Mouse (Mus musculus) stomach, embryonic 16.5 days (tissue): Measurements from ENCODE around the gene Trpm3. TPM values are rescaled to one million over a fixed set of nuclear protein-coding genes. Genes with fewer than 3 reads are reported as not detected.

Experiments used
- ATAC-seq: fragments of 200-750 bp; cut with Nextera tagmentation; 2 replicates; pipeline ENCODE4 v1.8.0; 2017; ENCODE audit warnings: moderate number of reproducible peaks, moderate TSS enrichment; ENCODE audit not compliant: insufficient read depth, low FRiP score
- H3K27ac ChIP-seq: fragments of 300-500 bp; sonication (generic); 2 replicates; pipeline ENCODE4 v1.5.1; 2014; ENCODE audit warnings: low read length
- H3K27me3 ChIP-seq: fragments of 300-500 bp; sonication (generic); 2 replicates; pipeline ENCODE4 v1.6.1; 2014; ENCODE audit warnings: low read length, control low read depth, mixed read lengths; ENCODE audit not compliant: control insufficient read depth, insufficient read depth
- H3K36me3 ChIP-seq: fragments of 300-500 bp; sonication (generic); 2 replicates; pipeline ENCODE4 v1.6.1; 2014; ENCODE audit warnings: low read length; ENCODE audit not compliant: control insufficient read depth, insufficient read depth
- H3K4me1 ChIP-seq: fragments of 300-500 bp; sonication (generic); 2 replicates; pipeline ENCODE4 v1.6.1; 2014; ENCODE audit warnings: low read length, control low read depth, mixed read lengths; ENCODE audit not compliant: control insufficient read depth, insufficient read depth
- H3K4me2 ChIP-seq: fragments of 300-500 bp; sonication (generic); 2 replicates; pipeline ENCODE4 v1.6.1; 2014; ENCODE audit warnings: low read depth, low read length, mixed read lengths
- H3K4me3 ChIP-seq: fragments of 300-500 bp; sonication (generic); replicated peaks from 2 replicates; pipeline ENCODE4 v1.5.1; 2014; ENCODE audit warnings: mild to moderate bottlenecking, low read length
- H3K9ac ChIP-seq: fragments of 300-500 bp; sonication (generic); 2 replicates; pipeline ENCODE4 v1.6.1; 2014; ENCODE audit warnings: low read length
- H3K9me3 ChIP-seq: fragments of 300-500 bp; sonication (generic); replicated peaks from 2 replicates; pipeline ENCODE4 v1.6.1; 2016; ENCODE audit warnings: low read length, control low read depth; ENCODE audit not compliant: control insufficient read depth
- WGBS: fragments of 180-500 bp; shearing (Covaris S2); extraction: QIAGEN DNeasy Blood & Tissue Kit; methylation state at CpG from one replicate; pipeline ENCODE4 v1.1.7; 2014; 5-methylcytosine and 5-hydroxymethylcytosine counted together
- polyA plus RNA-seq: library from polyadenylated mRNA; unstranded; fragments of >200 nt; fragmentation: Nextera tagmentation; extraction: Ambion mirVana; gene quantifications from 2 replicates; pipeline ENCODE4 v1.2.1, GENCODE M21; 2015

The Trpm3 gene
- polyA plus RNA-seq, 1 experiment from 2014 or later, result 1.0 TPM

DNA sequence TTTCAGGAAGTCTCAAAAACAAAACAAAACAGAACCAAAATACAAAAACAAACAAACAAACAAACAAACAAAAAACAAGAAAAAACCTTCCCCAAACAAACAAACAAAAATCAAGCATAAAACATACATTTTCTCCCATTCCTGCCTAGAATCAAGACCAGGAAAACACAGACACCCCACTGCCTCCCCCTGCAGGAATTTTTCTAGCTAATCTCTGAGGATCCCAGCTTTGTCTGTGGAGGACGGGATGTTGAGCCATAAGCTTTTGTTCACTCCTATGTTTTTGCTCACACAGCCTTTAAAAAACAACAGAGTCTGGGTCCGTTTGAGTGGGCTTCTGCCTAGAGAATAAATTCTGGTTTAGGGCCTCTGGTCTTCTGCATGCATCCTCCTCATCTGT, 162.1 kb downstream of the Trpm3 start:
- H3K4me2 ChIP-seq, result no peak overlapping the region
- H3K9me3 ChIP-seq, result no peaks in the 10 kb centered on the region
- H3K4me1 ChIP-seq, result no peaks in the 10 kb centered on the region
- H3K36me3 ChIP-seq, result no peaks in the 10 kb centered on the region
- H3K27me3 ChIP-seq, result no peaks in the 10 kb centered on the region
- 48% methylated on average over 2 of the region's 2 CpGs for WGBS
- ATAC-seq, result no peak
- no peak overlapping the region for H3K27ac ChIP-seq
- no peak overlapping the region for H3K4me3 ChIP-seq
- no peak overlapping the region for H3K9ac ChIP-seq

DNA sequence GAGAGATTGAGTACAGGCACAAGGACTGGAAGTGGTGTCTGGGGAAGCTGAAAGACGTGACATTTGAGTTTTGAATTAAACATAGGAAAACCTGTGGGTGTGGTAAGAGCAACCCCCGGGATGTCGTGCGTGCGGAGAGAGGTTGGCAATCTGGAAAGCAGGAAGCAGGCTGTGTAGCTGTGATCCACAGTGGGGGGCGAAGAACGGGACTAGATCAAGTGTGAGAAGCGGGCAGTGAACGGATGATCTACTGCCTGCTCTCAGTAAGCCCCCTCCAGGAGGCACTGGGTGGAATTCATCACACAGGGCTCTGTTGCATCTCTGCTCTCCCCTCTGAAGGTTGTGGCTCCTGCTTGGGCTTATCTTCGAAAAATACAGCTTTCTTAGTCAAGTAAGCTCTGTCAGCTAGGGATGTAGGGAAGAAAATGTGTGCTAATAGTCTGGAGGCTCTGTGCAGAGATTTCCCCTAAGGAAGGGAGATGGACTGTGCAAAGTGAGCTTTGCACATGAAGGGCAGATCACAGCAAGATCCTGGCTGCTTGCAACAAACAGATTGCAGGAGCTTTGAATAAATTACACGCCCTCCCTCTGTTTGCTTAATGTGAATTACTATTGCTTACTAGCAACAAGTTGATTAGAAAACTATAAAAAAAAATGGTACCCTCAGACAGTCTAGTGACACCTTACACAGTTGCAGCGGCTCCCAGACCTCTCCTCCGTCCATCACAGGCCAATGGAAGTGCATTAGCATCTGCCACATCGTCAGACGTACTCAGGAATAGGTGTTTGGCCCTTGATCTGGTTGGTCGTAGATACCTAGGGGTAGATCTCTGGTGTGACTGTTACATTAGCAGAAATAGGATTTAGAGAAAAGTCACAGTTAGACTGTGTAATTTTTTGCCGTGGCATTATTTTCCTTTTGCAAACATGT, 164.4 kb downstream of the Trpm3 start:
- no peak overlapping the region for H3K4me3 ChIP-seq
- ATAC-seq, result no peak
- 43% methylated on average over 17 of the region's 17 CpGs for WGBS
- H3K4me2 ChIP-seq, result no peak overlapping the region; the same call in 1 of the 2 replicates
- H3K27me3 ChIP-seq, result no peaks in the 10 kb centered on the region
- H3K9me3 ChIP-seq, result no peaks in the 10 kb centered on the region
- no peaks in the 10 kb centered on the region for H3K36me3 ChIP-seq
- no peaks in the 10 kb centered on the region for H3K4me1 ChIP-seq
- no peak overlapping the region for H3K27ac ChIP-seq
- H3K9ac ChIP-seq, result no peak overlapping the region

DNA sequence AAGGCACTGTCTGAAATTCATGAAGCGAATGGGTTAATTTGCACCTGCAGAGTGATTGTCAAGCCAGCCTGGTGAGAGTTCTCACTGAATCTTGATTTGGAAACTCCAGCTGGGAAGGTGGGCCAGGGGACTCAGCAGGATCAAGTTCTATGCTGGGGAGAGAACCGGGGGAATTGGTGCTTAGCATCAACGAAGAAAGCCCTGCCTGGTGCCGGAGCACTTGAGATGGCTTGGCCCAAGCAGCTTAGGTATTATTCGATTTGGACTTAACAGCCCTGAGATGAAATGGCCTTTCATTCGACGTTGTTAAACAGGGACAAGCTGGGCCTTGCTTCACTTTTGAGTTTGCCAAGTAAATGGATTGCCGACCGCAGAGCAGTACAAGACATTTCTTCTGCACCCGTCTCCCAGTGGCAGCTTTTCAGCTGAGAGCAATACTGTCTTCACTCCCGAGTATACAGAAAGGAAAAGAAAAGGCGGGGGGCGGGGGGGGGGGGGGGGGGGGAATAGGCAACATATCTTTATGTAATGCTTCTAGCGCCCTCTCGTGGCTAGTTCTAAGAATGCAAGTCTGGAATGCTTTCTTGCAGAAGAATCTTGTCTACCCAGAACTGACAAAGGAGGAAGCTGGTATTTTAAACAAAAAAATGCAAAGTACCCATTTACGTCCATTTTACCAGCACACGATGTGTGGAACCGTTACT, 165.3 kb downstream of the Trpm3 start:
- Histone ChIP-seq H3K4me1 (no peaks in the 10 kb centered on the region), H3K9ac (peak overlapping the region; percentile 60), H3K9me3 (no peaks in the 10 kb centered on the region), H3K27me3 (no peaks in the 10 kb centered on the region), H3K36me3 (no peaks in the 10 kb centered on the region), H3K4me3 (peak overlapping the region; percentile 35), H3K27ac (no peak overlapping the region), H3K4me2 (peak overlapping the region; percentile 53)
- 3% methylated on average over 16 of the region's 18 CpGs for WGBS
- no peak for ATAC-seq

DNA sequence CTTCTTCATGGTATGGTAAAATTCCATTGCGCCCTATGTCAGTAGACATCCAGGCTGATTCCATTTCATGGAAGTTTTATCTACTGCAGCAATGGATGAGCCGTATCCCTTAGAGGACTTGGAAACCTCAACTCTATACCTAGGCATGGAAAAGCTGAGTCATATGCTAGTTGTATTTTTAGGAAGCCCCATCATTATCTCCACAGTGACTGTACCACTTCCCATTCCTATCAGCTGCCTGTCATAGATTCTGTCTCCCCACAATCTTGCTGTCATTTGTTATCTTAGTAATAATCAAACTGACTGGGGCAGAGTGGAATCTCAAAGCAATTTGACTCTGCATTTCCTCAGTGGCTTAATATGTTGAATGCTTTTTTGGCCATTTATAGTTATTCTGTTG, 169.2 kb downstream of the Trpm3 start:
- H3K36me3 ChIP-seq, result no peaks in the 10 kb centered on the region
- no peaks in the 10 kb centered on the region for H3K9me3 ChIP-seq
- no peak overlapping the region for H3K4me3 ChIP-seq
- WGBS, result 87% methylated on average over 2 of the region's 2 CpGs
- no peaks in the 10 kb centered on the region for H3K4me1 ChIP-seq
- no peak overlapping the region for H3K4me2 ChIP-seq
- H3K9ac ChIP-seq, result no peak overlapping the region
- no peak for ATAC-seq
- H3K27me3 ChIP-seq, result no peaks in the 10 kb centered on the region
- H3K27ac ChIP-seq, result no peak overlapping the region

DNA sequence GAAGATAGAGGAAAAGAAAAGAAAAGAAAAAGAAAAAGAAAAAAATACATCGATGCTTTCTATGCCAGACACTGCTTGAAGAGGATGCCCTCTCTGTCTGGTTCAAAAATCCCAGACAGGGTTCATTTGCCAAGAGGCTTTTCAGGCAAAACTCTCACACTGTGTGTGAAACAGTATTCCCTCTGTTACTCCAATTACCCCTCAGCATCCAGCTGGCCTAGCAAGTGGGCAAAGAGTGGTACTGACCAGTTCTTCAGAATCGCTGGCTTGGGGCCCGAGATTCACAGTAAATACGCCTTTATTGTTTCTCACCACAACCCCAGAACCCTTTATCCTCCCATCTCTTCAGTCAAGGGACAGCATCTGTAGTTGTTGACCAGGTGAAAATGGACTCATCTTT, 178.5 kb downstream of the Trpm3 start:
- no peaks in the 10 kb centered on the region for H3K36me3 ChIP-seq
- no peak for ATAC-seq

DNA sequence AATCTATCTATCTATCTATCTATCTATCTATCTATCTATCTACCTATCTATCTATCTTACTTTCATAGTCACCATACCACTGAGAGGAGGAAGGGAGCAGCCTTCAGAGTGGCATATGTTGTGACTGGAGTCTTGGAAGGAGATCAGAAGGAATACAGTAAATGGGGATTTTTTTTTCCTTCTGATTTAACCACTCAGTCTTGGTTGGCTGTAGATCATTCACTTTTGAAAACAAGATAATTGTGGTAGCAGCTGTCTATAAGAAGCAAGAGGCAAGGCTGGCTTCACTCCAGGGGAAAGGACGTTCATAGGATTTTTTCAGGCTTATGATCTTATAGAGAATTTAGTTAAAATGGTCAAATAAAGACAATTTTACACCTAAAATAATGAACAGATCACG, 188.0 kb downstream of the Trpm3 start:
- Histone ChIP-seq H3K4me2 (no peak overlapping the region), H3K36me3 (no peaks in the 10 kb centered on the region), H3K9ac (no peak overlapping the region), H3K4me1 (no peaks in the 10 kb centered on the region), H3K4me3 (no peak overlapping the region), H3K27ac (no peak overlapping the region), H3K27me3 (no peaks in the 10 kb centered on the region), H3K9me3 (no peaks in the 10 kb centered on the region)
- 62% methylated on average over 2 of the region's 2 CpGs for WGBS
- no peak for ATAC-seq

More for the DNA sequence above, 178.5 kb downstream of the Trpm3 start:
- Histone ChIP-seq H3K27me3 (no peaks in the 10 kb centered on the region), H3K4me1 (no peaks in the 10 kb centered on the region), H3K4me2 (no peak overlapping the region), H3K4me3 (no peak overlapping the region), H3K27ac (no peak overlapping the region), H3K9ac (no peak overlapping the region), H3K9me3 (no peaks in the 10 kb centered on the region)
- 88% methylated on average over 4 of the region's 4 CpGs for WGBS

DNA sequence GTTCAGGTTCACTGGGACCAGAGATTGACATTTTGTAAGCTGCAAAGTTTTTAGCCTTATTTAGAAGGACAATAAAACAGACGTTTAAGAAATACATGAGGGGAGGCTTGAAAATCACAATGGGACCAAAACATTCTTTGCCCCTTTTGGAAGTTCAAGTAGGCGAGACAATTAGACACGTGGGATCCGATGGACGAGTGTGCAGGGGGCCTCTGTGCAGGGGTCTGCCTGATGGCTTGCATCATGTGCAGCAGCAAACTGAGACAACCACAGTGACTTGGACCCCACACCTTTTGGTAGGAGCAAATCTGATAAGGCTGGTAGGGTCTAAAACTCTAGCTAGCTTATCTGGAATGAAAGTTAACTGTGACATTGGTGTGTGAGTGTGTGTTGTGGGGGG, 188.4 kb downstream of the Trpm3 start:
- Histone ChIP-seq H3K4me2 (no peak overlapping the region), H3K27me3 (no peaks in the 10 kb centered on the region), H3K36me3 (no peaks in the 10 kb centered on the region), H3K4me3 (no peak overlapping the region), H3K9ac (no peak overlapping the region), H3K27ac (no peak overlapping the region), H3K4me1 (no peaks in the 10 kb centered on the region), H3K9me3 (no peaks in the 10 kb centered on the region)
- WGBS, result 67% methylated on average over 5 of the region's 5 CpGs
- ATAC-seq, result no peak

DNA sequence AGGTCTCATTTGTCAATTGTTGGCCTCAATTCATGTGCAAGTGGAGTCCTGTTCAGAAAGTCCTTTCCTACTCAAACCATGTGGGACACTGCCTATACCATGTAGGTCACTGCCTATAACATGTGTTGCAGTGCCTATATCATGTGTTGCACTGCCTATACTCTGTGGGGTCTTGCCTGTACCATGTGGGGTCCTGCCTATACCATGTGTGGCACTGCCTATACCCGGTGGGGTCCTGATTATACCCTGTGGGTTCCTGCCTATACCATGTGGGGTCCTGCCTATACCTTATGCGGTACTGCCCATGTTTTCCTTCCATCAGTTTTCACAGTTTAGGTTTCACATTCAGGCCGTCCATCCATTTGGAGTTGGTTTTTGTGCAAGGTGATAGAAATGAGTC, 197.4 kb downstream of the Trpm3 start:
- Histone ChIP-seq H3K36me3 (no peaks in the 10 kb centered on the region), H3K4me2 (no peak overlapping the region), H3K27ac (no peak overlapping the region), H3K27me3 (no peaks in the 10 kb centered on the region), H3K4me3 (no peak overlapping the region), H3K9me3 (no peaks in the 10 kb centered on the region), H3K9ac (no peak overlapping the region), H3K4me1 (no peaks in the 10 kb centered on the region)
- no peak for ATAC-seq
- WGBS, result 89% methylated on average over 3 of the region's 3 CpGs

DNA sequence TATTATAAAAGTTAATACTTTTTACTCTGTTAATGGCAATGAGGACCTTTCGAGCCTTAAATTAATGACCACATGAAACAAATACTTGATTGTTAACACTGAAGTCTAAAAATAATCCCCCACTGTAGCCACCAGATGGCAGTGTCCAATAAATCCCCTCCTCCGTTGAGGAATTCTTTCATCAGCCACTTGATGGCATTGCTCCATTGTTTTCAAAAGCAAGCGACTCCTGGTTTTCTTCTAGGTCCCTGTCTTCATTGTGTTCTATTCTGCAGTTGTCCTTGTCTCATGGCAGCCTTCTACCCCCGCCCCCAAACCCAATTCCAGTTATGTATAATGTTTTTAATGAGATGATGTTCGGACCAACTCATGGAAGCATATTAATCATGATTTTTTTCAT, 198.6 kb downstream of the Trpm3 start:
- 14% methylated on average over 5 of the region's 5 CpGs for WGBS
- H3K9ac ChIP-seq, result no peak overlapping the region
- no peaks in the 10 kb centered on the region for H3K27me3 ChIP-seq
- no peaks in the 10 kb centered on the region for H3K4me1 ChIP-seq
- no peak overlapping the region for H3K27ac ChIP-seq
- no peak for ATAC-seq
- H3K4me3 ChIP-seq, result no peak overlapping the region
- no peak overlapping the region for H3K4me2 ChIP-seq
- no peaks in the 10 kb centered on the region for H3K9me3 ChIP-seq
- H3K36me3 ChIP-seq, result no peaks in the 10 kb centered on the region
